Mouse (Mus musculus) bone marrow, adult 2 months (tissue): ENCODE measurements around the gene Olfr222.

Experiments used
- CTCF ChIP-seq: fragments of 200-500 bp; IDR thresholded peaks from 2 replicates; pipeline ENCODE4 v1.5.1; 2011; ENCODE audit warnings: low read length, control low read depth; ENCODE audit not compliant: control insufficient read depth, insufficient read depth
- POLR2A ChIP-seq: fragments of 200-500 bp; IDR thresholded peaks from 2 replicates; pipeline ENCODE4 v1.6.1; 2011; ENCODE audit warnings: low read depth, mild to moderate bottlenecking, control low read depth, low read length, borderline replicate concordance; ENCODE audit not compliant: control insufficient read depth

DNA sequence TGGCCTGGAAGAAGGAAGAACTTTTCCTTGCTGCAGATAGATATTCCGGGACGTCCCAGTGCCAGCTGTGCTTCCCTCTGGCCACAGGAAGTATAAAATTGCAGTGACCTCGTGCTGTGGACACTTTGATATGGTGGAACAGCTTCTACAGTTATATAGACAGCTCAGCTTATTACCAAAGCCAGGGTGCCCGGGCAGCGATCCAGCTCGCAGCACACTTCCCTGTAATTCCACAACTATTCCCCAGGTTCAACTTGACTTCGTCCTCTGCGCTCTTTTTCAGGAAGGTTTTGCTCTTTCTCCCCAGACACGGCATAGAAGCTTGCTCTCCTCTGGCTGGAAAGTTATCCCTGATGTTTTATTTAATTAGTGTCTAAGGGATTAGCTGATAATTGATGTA, 309 bp downstream of the Olfr222 start:
- TF ChIP-seq CTCF (no peak), POLR2A (no peak)
